Mouse (Mus musculus) hindbrain, embryonic 12.5 days (tissue): ENCODE measurements around the gene Nupr1. TPM values are rescaled to one million over a fixed set of nuclear protein-coding genes. Genes with fewer than 3 reads are reported as not detected.
A peak's percentile ranks its signal among the peaks of the same experiment; 100 is the strongest.

Source experiments
- ATAC-seq: fragments of 200-750 bp; cut with Nextera tagmentation; 2 replicates; pipeline ENCODE4 v1.8.0; 2017; ENCODE audit warnings: moderate TSS enrichment; ENCODE audit not compliant: low FRiP score
- H3K27ac ChIP-seq: fragments of 300-500 bp; sonication (generic); 2 replicates; pipeline ENCODE4 v1.5.1; 2016; ENCODE audit warnings: mild to moderate bottlenecking
- H3K27me3 ChIP-seq: fragments of 300-500 bp; sonication (generic); 2 replicates; pipeline ENCODE4 v1.6.1; 2016; ENCODE audit warnings: mild to moderate bottlenecking
- H3K36me3 ChIP-seq: fragments of 300-500 bp; sonication (generic); 2 replicates; pipeline ENCODE4 v1.6.1; 2016; ENCODE audit warnings: mild to moderate bottlenecking
- H3K4me1 ChIP-seq: fragments of 300-500 bp; sonication (generic); 2 replicates; pipeline ENCODE4 v1.6.1; 2016
- H3K4me2 ChIP-seq: fragments of 300-500 bp; sonication (generic); replicated peaks from 2 replicates; pipeline ENCODE4 v1.6.1; 2016; ENCODE audit warnings: mild to moderate bottlenecking
- H3K4me3 ChIP-seq: fragments of 300-500 bp; sonication (generic); 2 replicates; pipeline ENCODE4 v1.5.1; 2016; ENCODE audit warnings: mild to moderate bottlenecking
- H3K9ac ChIP-seq: fragments of 300-500 bp; sonication (generic); 2 replicates; pipeline ENCODE4 v1.6.1; 2016; ENCODE audit warnings: mild to moderate bottlenecking, moderate library complexity
- H3K9me3 ChIP-seq: fragments of 300-500 bp; sonication (generic); replicated peaks from 2 replicates; pipeline ENCODE4 v1.6.1; 2016; ENCODE audit warnings: mild to moderate bottlenecking
- WGBS: fragments of 180-500 bp; shearing (Covaris S2); methylation state at CpG from one replicate; pipeline ENCODE4 v1.1.7; 2016; 5-methylcytosine and 5-hydroxymethylcytosine counted together
- polyA plus RNA-seq: library from polyadenylated mRNA; unstranded; fragments of >200 nt; fragmentation: Nextera tagmentation; extraction: Ambion mirVana; gene quantifications from 2 replicates; pipeline ENCODE4 v1.2.1, GENCODE M21; 2016

Nupr1 gene
- 2.8 and 3.8 TPM in 2 replicates for polyA plus RNA-seq

DNA sequence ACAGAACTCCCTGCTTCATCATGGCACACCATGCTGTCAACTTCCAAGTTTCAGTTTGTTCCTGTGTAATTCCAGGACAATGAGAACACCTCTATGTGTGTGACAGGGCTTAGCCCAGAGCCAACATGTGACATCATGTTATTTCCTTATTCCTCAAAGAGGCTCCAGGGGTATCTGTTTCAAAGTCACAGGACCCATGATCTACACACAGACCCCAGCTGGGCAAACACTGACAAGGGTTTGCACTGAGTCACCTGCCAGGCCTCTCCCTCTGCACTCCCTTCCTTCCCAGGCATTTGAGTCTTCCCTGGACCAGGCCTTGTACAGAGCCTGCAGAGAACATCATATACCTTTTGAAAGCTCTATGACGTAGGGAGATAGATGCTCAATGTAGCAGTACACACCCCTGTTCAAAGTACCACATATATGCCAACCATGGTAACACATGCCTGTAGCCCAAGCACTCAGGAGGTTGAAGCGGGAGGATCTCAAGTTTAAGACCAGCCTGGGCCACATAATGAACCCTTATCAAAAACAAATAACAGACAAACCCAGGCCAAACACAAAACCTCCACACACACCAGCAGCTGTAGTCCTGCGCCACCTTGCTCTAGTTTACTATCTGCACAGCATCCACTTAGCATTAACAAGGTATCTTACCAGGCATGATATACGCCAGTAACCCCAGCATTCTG is at the start of gene Nupr1:
Nupr1 (minus strand) TSS at position 38 of the 695 bp plus-strand sequence.
- Histone ChIP-seq H3K9me3 (no peaks in the 10 kb centered on the region), H3K27me3 (no peaks in the 10 kb centered on the region), H3K36me3 (no peaks in the 10 kb centered on the region), H3K4me3 (no peak within 1 kb of the TSS), H3K9ac (no peak within 1 kb of the TSS), H3K4me2 (no peak within 1 kb of the TSS), H3K27ac (no peak within 1 kb of the TSS), H3K4me1 (no peaks in the 10 kb centered on the region)
- no peak for ATAC-seq
- WGBS: 91% methylated on average over 4 of the region's 4 CpGs

DNA sequence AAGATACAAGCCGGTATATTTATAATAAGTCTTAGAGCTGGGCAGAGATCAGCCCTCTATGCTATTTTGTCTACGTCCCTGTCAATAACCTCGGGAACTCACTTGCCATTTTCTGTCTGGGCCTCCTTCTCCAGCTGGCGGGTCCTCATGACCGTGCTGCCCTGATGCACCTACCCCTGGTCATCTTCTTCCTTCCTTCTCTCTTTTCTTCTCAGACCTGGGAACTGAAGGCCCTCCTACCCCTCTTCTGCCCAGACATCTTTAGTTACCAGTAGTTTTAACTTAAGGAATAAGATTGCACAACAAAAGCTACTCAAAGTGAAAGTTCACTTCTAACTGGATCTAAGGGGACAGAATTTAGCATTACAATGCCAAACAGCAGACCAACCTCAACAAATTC is 49.0 kb upstream of the Nupr1 start:
- H3K9ac ChIP-seq: no peak overlapping the region
- no peaks in the 10 kb centered on the region for H3K9me3 ChIP-seq
- no peak for ATAC-seq
- no peak overlapping the region for H3K4me2 ChIP-seq
- WGBS: 93% methylated on average over 5 of the region's 5 CpGs
- H3K4me1 ChIP-seq: no peaks in the 10 kb centered on the region
- H3K4me3 ChIP-seq: no peak overlapping the region
- no peaks in the 10 kb centered on the region for H3K27me3 ChIP-seq
- H3K27ac ChIP-seq: no peak overlapping the region
- H3K36me3 ChIP-seq: peaks cover 10% of the 10 kb centered on the region; the same call in 1 of the 2 replicates

GRCm38 (mm10) chr7:126678545-126679341 is 48.1 kb upstream of the Nupr1 start:
- Histone ChIP-seq H3K4me3 (no peak overlapping the region), H3K27me3 (no peaks in the 10 kb centered on the region), H3K27ac (no peak overlapping the region), H3K9me3 (no peaks in the 10 kb centered on the region), H3K36me3 (peaks cover 10% of the 10 kb centered on the region; the same call in 1 of the 2 replicates), H3K4me1 (no peaks in the 10 kb centered on the region), H3K9ac (no peak overlapping the region), H3K4me2 (no peak overlapping the region)
- WGBS: 82% methylated on average over 8 of the region's 8 CpGs
- no peak for ATAC-seq

DNA sequence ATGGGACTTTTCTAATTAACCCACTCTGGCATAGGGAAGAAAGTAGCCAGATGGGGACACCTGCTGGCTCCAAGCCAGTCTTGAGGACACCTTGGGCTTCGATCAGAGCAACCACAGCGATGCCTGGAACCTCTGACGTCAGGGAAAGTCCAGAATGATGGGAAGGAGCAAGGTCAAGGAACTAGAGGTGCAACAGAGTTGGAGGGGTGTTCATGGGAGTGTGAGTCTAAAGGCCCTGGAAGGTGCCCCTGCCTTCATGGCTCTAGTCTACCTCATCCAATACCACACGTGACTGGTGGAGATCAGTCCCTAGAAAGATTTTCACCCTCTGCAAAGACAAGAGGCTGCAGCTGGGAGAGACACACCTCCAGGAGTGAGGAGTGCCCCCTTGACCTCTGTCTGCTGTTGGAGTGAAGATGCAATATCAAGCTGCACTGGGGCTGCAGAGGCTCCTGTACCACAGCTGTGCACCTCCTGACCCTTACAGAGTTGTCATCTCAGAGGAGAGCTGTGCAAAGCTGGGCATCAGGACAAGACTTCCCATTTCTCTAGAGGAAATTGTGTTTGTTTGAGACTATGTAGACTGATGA is 46.1 kb upstream of the Nupr1 start:
- no peak overlapping the region for H3K9ac ChIP-seq
- no peaks in the 10 kb centered on the region for H3K9me3 ChIP-seq
- no peak overlapping the region for H3K4me3 ChIP-seq
- H3K27ac ChIP-seq: no peak overlapping the region
- WGBS: 86% methylated on average over 4 of the region's 4 CpGs
- H3K27me3 ChIP-seq: no peaks in the 10 kb centered on the region
- H3K36me3 ChIP-seq: peaks cover 28% of the 10 kb centered on the region
- H3K4me2 ChIP-seq: no peak overlapping the region
- no peaks in the 10 kb centered on the region for H3K4me1 ChIP-seq
- no peak for ATAC-seq

- Histone ChIP-seq H3K27me3 (no peaks in the 10 kb centered on the region), H3K4me2 (no peak within 1 kb of the TSS), H3K9me3 (no peaks in the 10 kb centered on the region), H3K9ac (no peak within 1 kb of the TSS), H3K4me1 (no peaks in the 10 kb centered on the region), H3K36me3 (peaks cover 33% of the 10 kb centered on the region), H3K27ac (no peak within 1 kb of the TSS), H3K4me3 (no peak within 1 kb of the TSS)
- ATAC-seq: no peak
- 86% methylated on average over 1 of the region's 1 CpGs for WGBS
Observed at GRCm38 (mm10) chr7:126676207-126676606, 45.5 kb upstream of the Nupr1 start, which contains the start of gene Sult1a1. Gene Sult1a1, minus strand, starts transcription at chr7:126676432.

- Histone ChIP-seq H3K4me1 (no peaks in the 10 kb centered on the region), H3K4me3 (no peak overlapping the region), H3K27me3 (no peaks in the 10 kb centered on the region), H3K4me2 (no peak overlapping the region), H3K9ac (no peak overlapping the region), H3K27ac (no peak overlapping the region), H3K9me3 (no peaks in the 10 kb centered on the region), H3K36me3 (peaks cover 41% of the 10 kb centered on the region)
- WGBS: 93% methylated on average over 8 of the region's 8 CpGs
- ATAC-seq: no peak
Observed at GRCm38 (mm10) chr7:126675104-126675503, 44.4 kb upstream of the Nupr1 start.

DNA sequence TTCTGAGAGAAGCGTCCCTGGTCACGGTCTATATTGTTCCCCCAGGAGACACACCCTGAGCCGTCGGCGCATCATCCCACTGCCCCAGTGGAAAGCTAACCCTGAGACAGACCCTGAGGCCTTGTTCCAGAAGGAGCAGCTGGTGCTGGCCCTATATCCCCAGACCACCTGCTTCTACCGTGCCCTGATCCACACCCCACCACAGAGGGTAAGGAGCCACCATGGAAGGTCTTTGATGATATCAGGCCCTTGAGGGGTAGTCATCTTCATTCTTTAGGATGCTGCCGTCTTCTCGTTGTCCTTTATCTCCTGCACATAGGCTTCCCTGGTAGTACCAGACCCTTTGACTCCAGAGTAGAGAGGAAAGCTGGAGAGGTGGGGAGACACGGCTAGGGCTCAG is 41.5 kb upstream of the Nupr1 start:
- Histone ChIP-seq H3K9me3 (no peaks in the 10 kb centered on the region), H3K36me3 (peaks cover 42% of the 10 kb centered on the region), H3K4me1 (no peaks in the 10 kb centered on the region), H3K4me3 (no peak overlapping the region), H3K27me3 (no peaks in the 10 kb centered on the region), H3K27ac (no peak overlapping the region), H3K4me2 (no peak overlapping the region), H3K9ac (no peak overlapping the region)
- ATAC-seq: no peak
- WGBS: 93% methylated on average over 9 of the region's 9 CpGs

DNA sequence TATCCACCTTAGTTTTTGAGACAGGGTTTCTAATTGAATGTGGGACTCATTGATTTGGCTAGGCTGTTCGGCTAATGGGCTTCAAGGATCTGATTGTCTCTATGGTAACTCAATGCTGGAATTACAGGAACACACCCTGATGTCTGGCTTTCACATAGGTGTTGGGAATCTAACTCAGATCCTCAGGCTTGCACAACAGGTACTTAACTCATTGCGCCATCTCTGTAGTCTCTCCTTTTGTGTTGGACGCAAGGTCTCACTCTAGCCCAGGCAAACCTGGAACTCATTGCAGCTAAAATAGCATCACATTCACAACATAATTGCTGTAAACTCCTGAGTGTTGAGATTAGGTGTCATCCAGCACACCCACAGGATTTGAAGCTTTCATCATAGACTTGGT is 39.5 kb upstream of the Nupr1 start:
- WGBS: 95% methylated on average over 3 of the region's 3 CpGs
- Histone ChIP-seq H3K36me3 (peaks cover 47% of the 10 kb centered on the region), H3K9ac (no peak overlapping the region), H3K4me1 (no peaks in the 10 kb centered on the region), H3K27ac (no peak overlapping the region), H3K27me3 (no peaks in the 10 kb centered on the region), H3K9me3 (no peaks in the 10 kb centered on the region), H3K4me3 (no peak overlapping the region), H3K4me2 (no peak overlapping the region)
- ATAC-seq: no peak

DNA sequence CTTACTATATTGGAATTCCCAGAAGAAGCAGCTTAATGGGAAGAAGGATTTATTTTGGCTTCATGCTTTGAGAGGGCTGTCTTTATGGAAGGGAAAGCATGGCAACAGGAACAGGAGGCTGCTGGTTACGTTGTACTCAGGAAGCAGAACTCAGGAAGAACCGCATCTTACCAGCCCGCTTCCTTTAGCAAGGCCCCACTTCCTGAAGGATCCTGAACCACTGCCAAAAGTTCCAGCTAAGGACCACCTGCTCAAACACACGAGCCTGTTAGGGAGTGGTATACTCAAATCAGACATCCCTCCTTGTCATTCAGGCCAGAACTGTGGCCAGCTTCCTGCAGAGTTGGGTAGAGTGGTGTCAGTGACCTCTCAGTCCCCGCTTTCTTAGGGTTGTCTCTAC is 37.8 kb upstream of the Nupr1 start:
- H3K9me3 ChIP-seq: no peaks in the 10 kb centered on the region
- no peak overlapping the region for H3K4me3 ChIP-seq
- no peak overlapping the region for H3K9ac ChIP-seq
- no peaks in the 10 kb centered on the region for H3K27me3 ChIP-seq
- H3K4me2 ChIP-seq: no peak overlapping the region
- WGBS: 88% methylated on average over 5 of the region's 5 CpGs
- peaks cover 59% of the 10 kb centered on the region for H3K36me3 ChIP-seq
- H3K27ac ChIP-seq: no peak overlapping the region
- ATAC-seq: no peak
- H3K4me1 ChIP-seq: no peaks in the 10 kb centered on the region

DNA sequence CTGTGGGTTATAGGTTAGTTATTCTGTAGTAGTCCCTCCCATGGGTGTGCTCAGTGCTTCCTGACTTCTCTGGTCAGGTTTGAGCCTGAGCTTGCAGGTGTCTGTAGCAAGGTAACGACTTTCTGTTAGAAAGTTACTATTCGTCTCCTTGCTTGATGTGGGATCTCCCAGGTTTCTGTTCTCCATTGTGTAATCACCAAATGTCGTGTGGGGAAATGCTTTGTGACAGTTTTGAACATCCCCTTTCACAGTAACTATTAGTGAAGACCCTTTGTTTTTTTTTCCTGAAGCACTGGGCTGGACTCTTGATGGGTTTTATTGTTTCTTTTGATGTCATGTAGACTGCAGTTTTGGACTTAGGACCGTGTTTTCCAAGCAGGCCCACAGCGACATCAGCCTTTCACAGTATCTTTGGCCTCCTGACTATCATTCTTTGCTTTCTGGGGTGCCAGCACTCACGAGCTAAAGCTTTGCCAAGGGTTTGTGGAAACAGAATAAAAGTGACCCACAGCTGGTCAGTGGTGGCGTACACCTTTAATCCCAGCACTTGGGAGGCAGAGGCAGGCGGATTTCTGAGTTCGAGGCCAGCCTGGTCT is 36.9 kb upstream of the Nupr1 start:
- Histone ChIP-seq H3K36me3 (peaks cover 55% of the 10 kb centered on the region), H3K4me3 (no peak overlapping the region), H3K4me2 (no peak overlapping the region), H3K27me3 (no peaks in the 10 kb centered on the region), H3K9ac (no peak overlapping the region), H3K27ac (no peak overlapping the region), H3K9me3 (no peaks in the 10 kb centered on the region), H3K4me1 (no peaks in the 10 kb centered on the region)
- 89% methylated on average over 9 of the region's 9 CpGs for WGBS
- ATAC-seq: no peak

DNA sequence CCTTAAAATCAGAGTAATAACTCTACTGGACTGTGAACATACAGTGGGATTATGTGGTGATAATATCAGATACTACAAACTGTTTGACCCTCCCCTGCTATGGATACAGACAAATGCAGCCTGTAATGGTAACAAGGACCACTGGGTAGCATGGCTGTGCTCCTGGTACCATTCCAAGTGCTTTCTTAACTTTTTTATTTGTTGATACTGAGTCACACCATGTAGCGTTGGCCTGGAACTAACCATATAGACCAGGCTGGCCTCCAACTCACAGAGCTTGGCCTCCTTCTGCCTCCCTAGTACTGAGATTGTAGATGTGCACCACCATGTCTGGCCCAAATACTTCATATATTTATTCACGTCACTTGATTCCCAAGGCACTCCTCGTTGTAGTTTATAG is 34.6 kb upstream of the Nupr1 start:
- Histone ChIP-seq H3K27ac (no peak overlapping the region), H3K36me3 (peaks cover 40% of the 10 kb centered on the region), H3K9ac (no peak overlapping the region), H3K4me1 (no peaks in the 10 kb centered on the region), H3K4me3 (no peak overlapping the region), H3K27me3 (no peaks in the 10 kb centered on the region), H3K4me2 (no peak overlapping the region), H3K9me3 (no peaks in the 10 kb centered on the region)
- 98% methylated on average over 3 of the region's 3 CpGs for WGBS
- ATAC-seq: no peak

DNA sequence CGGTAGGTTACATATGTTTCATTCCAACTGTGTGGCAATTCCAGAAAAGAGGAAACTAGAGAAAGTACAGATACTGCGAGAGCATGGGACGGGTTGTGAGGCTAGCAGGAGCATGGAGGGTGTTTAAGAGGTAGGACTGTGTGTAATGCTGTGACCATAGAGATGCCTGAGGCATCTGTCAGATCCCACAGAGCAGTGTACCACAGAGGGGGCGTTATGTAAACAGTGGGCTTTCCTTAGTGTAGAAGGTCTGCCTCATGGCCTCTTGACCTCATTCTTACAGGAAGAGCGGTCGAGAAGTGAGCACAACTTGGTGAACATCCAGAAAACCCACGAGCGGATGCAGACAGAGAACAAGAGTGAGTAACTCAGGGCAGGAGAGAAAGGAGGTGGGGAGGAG is 33.0 kb upstream of the Nupr1 start:
- Histone ChIP-seq H3K27me3 (no peaks in the 10 kb centered on the region), H3K36me3 (peaks cover 37% of the 10 kb centered on the region), H3K9me3 (no peaks in the 10 kb centered on the region), H3K9ac (peak overlapping the region; percentile 5; the same call in 1 of the 2 replicates), H3K4me2 (0 out of 2 replicates have a peak overlapping the region, but pooled peaks have one; percentile 0), H3K4me3 (no peak overlapping the region), H3K27ac (no peak overlapping the region), H3K4me1 (no peaks in the 10 kb centered on the region)
- ATAC-seq: no peak
- WGBS: 68% methylated on average over 8 of the region's 8 CpGs
